Mouse (Mus musculus): ENCODE measurements around the gene Sycp3. TPM values are rescaled to one million over a fixed set of nuclear protein-coding genes. Genes with fewer than 3 reads are reported as not detected.
A peak's percentile ranks its signal among the peaks of the same experiment; 100 is the strongest.
"Not testable (repeated sequence)": the region's sequence is repeated elsewhere in the genome, so short reads cannot be mapped to it uniquely, and the experiment has no call there.

Gene Sycp3
- polyA plus RNA-seq, 1 experiment from 2014 or later: not detected

- 65% methylated on average over 3 of the region's 3 CpGs for WGBS
- H3K27me3 ChIP-seq (ENCODE audit: control insufficient read depth, insufficient read depth, low read length): no peaks in the 10 kb centered on the region
- H3K9me3 ChIP-seq (ENCODE audit: control insufficient read depth, low read length): no peaks in the 10 kb centered on the region
- no peak overlapping the region for H3K4me3 ChIP-seq (ENCODE audit: low read length)
- no peak for ATAC-seq (ENCODE audit: low FRiP score, low TSS enrichment)
- peak overlapping the region; percentile 81; the same call in 1 of the 2 replicates for H3K4me2 ChIP-seq (replicated peaks; ENCODE audit: low read depth, low read length)
- H3K4me1 ChIP-seq (ENCODE audit: control insufficient read depth, insufficient read depth, low read length): peaks cover 17% of the 10 kb centered on the region
- H3K36me3 ChIP-seq (ENCODE audit: control insufficient read depth, insufficient read depth, low read length): no peaks in the 10 kb centered on the region
- H3K9ac ChIP-seq (ENCODE audit: low read depth, low read length): no peak overlapping the region
- H3K27ac ChIP-seq (ENCODE audit: low read depth, low read length): peak overlapping the region; percentile 62; the same call in 1 of the 2 replicates
Measured at GRCm38 (mm10) chr10:88504481-88504880, 45.1 kb downstream of the Sycp3 start.

GRCm38 (mm10) chr10:88505256-88505655 is 45.9 kb downstream of the Sycp3 start:
- H3K36me3 ChIP-seq (ENCODE audit: control insufficient read depth, insufficient read depth, low read length): no peaks in the 10 kb centered on the region
- H3K27ac ChIP-seq (ENCODE audit: low read depth, low read length): no peak overlapping the region
- no peaks in the 10 kb centered on the region for H3K9me3 ChIP-seq (ENCODE audit: control insufficient read depth, low read length)
- H3K9ac ChIP-seq (ENCODE audit: low read depth, low read length): no peak overlapping the region
- no peak overlapping the region for H3K4me2 ChIP-seq (replicated peaks; ENCODE audit: low read depth, low read length)
- ATAC-seq (ENCODE audit: low FRiP score, low TSS enrichment): no peak
- no peaks in the 10 kb centered on the region for H3K27me3 ChIP-seq (ENCODE audit: control insufficient read depth, insufficient read depth, low read length)
- peaks cover 17% of the 10 kb centered on the region for H3K4me1 ChIP-seq (ENCODE audit: control insufficient read depth, insufficient read depth, low read length)
- 68% methylated on average over 5 of the region's 5 CpGs for WGBS
- no peak overlapping the region for H3K4me3 ChIP-seq (ENCODE audit: low read length)

DNA sequence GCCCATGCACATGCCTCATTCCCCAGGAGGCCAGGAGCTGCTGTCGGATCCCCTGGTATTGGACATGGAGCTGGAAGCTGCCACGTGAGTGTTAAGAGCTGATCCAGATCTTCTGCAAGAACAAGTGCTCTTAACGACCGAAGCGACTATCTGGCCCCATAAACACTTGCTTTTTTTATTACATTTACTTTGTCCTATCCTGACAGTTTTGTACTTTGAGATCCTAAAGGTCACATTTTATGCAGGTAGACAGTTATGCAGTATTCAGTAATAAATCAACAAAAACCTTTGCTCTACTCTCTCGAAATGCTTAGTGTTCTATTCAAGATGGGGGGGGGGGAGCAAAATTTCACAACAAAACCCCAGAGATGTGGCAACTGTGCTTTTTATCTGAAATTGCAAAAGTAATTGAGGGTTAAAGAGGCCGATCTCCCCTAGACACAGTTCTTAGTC is 48.3 kb downstream of the Sycp3 start:
- Histone ChIP-seq H3K9ac (ENCODE audit: low read depth, low read length) (no peak overlapping the region), H3K36me3 (ENCODE audit: control insufficient read depth, insufficient read depth, low read length) (no peaks in the 10 kb centered on the region), H3K4me3 (ENCODE audit: low read length) (no peak overlapping the region), H3K27ac (ENCODE audit: low read depth, low read length) (no peak overlapping the region), H3K4me2 (replicated peaks; ENCODE audit: low read depth, low read length) (no peak overlapping the region), H3K4me1 (ENCODE audit: control insufficient read depth, insufficient read depth, low read length) (no peaks in the 10 kb centered on the region), H3K27me3 (ENCODE audit: control insufficient read depth, insufficient read depth, low read length) (no peaks in the 10 kb centered on the region), H3K9me3 (ENCODE audit: control insufficient read depth, low read length) (no peaks in the 10 kb centered on the region)
- no peak for ATAC-seq (ENCODE audit: low FRiP score, low TSS enrichment)
- WGBS: 69% methylated on average over 7 of the region's 7 CpGs

DNA sequence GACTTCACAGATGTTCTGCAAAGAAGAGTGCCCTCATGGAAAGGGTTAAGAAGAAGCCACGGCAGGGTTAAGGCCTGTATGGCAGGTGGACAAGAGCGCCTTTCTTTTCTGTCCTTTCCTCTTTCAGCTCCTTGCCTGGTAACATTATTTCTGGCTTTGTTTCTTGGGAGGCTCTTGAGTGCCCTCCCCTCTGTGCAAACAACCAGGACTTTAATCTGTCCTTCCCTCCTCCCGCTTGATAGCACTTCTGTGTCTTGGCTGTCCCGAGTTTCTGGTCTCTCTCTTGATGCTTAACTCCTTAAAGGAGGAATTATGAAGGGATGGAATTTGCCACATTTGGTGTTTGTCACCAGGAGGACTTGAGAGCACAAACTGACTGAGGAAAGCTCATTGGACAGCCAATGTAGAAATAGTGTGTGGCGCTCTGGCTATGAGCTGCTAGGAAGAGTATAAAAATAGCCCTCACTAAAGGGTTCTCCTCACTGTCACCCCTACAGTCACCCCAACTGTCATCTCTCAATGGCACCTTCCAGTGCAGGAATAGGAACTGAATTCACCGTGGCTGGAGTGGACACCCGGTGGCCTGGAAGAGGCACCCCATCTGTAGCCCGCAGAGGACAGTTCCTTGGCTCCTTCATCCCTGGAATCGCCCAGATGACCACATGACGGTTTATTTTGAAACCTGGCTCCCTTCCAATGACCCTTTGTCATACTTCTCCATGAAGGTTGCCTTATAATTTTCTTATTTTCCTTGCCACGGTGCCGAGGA is 51.3 kb downstream of the Sycp3 start:
- no peak for ATAC-seq (ENCODE audit: low FRiP score, low TSS enrichment)
- Histone ChIP-seq H3K27ac (ENCODE audit: low read depth, low read length) (no peak overlapping the region), H3K4me2 (replicated peaks; ENCODE audit: low read depth, low read length) (no peak overlapping the region), H3K4me3 (ENCODE audit: low read length) (no peak overlapping the region), H3K4me1 (ENCODE audit: control insufficient read depth, insufficient read depth, low read length) (no peaks in the 10 kb centered on the region), H3K27me3 (ENCODE audit: control insufficient read depth, insufficient read depth, low read length) (no peaks in the 10 kb centered on the region), H3K36me3 (ENCODE audit: control insufficient read depth, insufficient read depth, low read length) (no peaks in the 10 kb centered on the region), H3K9ac (ENCODE audit: low read depth, low read length) (no peak overlapping the region), H3K9me3 (ENCODE audit: control insufficient read depth, low read length) (no peaks in the 10 kb centered on the region)
- 74% methylated on average over 12 of the region's 12 CpGs for WGBS

DNA sequence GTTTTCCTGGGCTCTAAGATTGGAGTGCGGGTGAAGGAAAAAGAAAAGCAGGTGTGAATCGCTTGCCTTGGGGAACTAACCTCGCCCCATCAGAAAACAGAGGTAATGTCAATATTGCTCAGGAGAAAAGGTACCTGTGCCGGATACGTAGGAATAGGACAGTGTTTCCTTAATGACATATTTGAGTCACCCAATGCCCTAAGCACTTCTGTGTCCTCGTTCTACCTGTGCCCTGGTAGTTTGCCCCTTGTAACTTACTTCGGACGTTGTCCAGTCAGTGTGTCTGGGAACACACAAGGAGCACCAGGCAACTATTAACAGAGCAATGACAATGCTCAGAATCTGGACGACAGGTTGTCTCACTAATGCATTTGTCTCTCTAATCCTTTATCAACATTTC is 52.0 kb downstream of the Sycp3 start:
- H3K27me3 ChIP-seq (ENCODE audit: control insufficient read depth, insufficient read depth, low read length): no peaks in the 10 kb centered on the region
- H3K27ac ChIP-seq (ENCODE audit: low read depth, low read length): no peak overlapping the region
- H3K4me2 ChIP-seq (replicated peaks; ENCODE audit: low read depth, low read length): no peak overlapping the region
- H3K9me3 ChIP-seq (ENCODE audit: control insufficient read depth, low read length): no peaks in the 10 kb centered on the region
- 90% methylated on average over 9 of the region's 9 CpGs for WGBS
- ATAC-seq (ENCODE audit: low FRiP score, low TSS enrichment): no peak
- no peaks in the 10 kb centered on the region for H3K36me3 ChIP-seq (ENCODE audit: control insufficient read depth, insufficient read depth, low read length)
- H3K9ac ChIP-seq (ENCODE audit: low read depth, low read length): no peak overlapping the region
- no peaks in the 10 kb centered on the region for H3K4me1 ChIP-seq (ENCODE audit: control insufficient read depth, insufficient read depth, low read length)
- no peak overlapping the region for H3K4me3 ChIP-seq (ENCODE audit: low read length)

GRCm38 (mm10) chr10:88513574-88514135 is 54.3 kb downstream of the Sycp3 start:
- H3K4me1 ChIP-seq (ENCODE audit: control insufficient read depth, insufficient read depth, low read length): no peaks in the 10 kb centered on the region
- no peak overlapping the region for H3K9ac ChIP-seq (ENCODE audit: low read depth, low read length)
- no peak overlapping the region for H3K27ac ChIP-seq (ENCODE audit: low read depth, low read length)
- H3K4me3 ChIP-seq (ENCODE audit: low read length): no peak overlapping the region
- ATAC-seq (ENCODE audit: low FRiP score, low TSS enrichment): no peak
- H3K4me2 ChIP-seq (replicated peaks; ENCODE audit: low read depth, low read length): no peak overlapping the region
- H3K9me3 ChIP-seq (ENCODE audit: control insufficient read depth, low read length): no peaks in the 10 kb centered on the region
- 75% methylated on average over 8 of the region's 8 CpGs for WGBS
- no peaks in the 10 kb centered on the region for H3K36me3 ChIP-seq (ENCODE audit: control insufficient read depth, insufficient read depth, low read length)
- H3K27me3 ChIP-seq (ENCODE audit: control insufficient read depth, insufficient read depth, low read length): no peaks in the 10 kb centered on the region

DNA sequence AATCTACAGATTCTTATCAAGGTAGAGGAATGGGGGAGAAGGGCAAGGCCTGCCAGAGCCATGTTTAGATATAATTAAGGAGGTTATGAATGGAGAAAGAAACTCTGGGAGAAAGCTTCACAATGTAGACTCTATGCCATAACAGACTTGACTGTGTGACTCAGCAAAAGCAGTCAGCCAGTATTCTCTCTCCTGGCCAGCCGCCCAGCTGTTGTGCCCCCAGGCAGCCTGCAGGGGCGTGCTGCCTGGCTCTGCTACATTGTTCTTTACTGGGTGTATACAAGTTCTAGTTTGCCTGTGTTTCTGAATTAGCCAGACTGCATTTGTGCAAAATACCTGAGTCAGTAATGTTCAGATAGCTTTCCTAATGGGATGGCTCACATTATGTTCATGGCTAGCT is 55.1 kb downstream of the Sycp3 start:
- ATAC-seq (ENCODE audit: low FRiP score, low TSS enrichment): no peak
- Histone ChIP-seq H3K4me3 (ENCODE audit: low read length) (no peak overlapping the region), H3K4me1 (ENCODE audit: control insufficient read depth, insufficient read depth, low read length) (no peaks in the 10 kb centered on the region), H3K9ac (ENCODE audit: low read depth, low read length) (no peak overlapping the region), H3K36me3 (ENCODE audit: control insufficient read depth, insufficient read depth, low read length) (no peaks in the 10 kb centered on the region), H3K4me2 (replicated peaks; ENCODE audit: low read depth, low read length) (no peak overlapping the region), H3K27me3 (ENCODE audit: control insufficient read depth, insufficient read depth, low read length) (no peaks in the 10 kb centered on the region), H3K27ac (ENCODE audit: low read depth, low read length) (no peak overlapping the region), H3K9me3 (ENCODE audit: control insufficient read depth, low read length) (no peaks in the 10 kb centered on the region)
- 52% methylated on average over 2 of the region's 2 CpGs for WGBS

- not testable (repeated sequence) for H3K36me3 ChIP-seq (ENCODE audit: control insufficient read depth, insufficient read depth, low read length); H3K27ac ChIP-seq (ENCODE audit: low read depth, low read length); H3K4me1 ChIP-seq (ENCODE audit: control insufficient read depth, insufficient read depth, low read length); ATAC-seq (ENCODE audit: low FRiP score, low TSS enrichment); H3K4me2 ChIP-seq (replicated peaks; ENCODE audit: low read depth, low read length); H3K9ac ChIP-seq (ENCODE audit: low read depth, low read length); H3K27me3 ChIP-seq (ENCODE audit: control insufficient read depth, insufficient read depth, low read length); H3K4me3 ChIP-seq (ENCODE audit: low read length); H3K9me3 ChIP-seq (ENCODE audit: control insufficient read depth, low read length)
- WGBS: 83% methylated on average over 5 of the region's 7 CpGs
Measured at GRCm38 (mm10) chr10:88515049-88515448, 55.7 kb downstream of the Sycp3 start.

- ATAC-seq (ENCODE audit: low FRiP score, low TSS enrichment): no peak
- H3K27ac ChIP-seq (ENCODE audit: low read depth, low read length): no peak overlapping the region
- H3K27me3 ChIP-seq (ENCODE audit: control insufficient read depth, insufficient read depth, low read length): no peaks in the 10 kb centered on the region
- no peak overlapping the region for H3K9ac ChIP-seq (ENCODE audit: low read depth, low read length)
- no peaks in the 10 kb centered on the region for H3K36me3 ChIP-seq (ENCODE audit: control insufficient read depth, insufficient read depth, low read length)
- no peaks in the 10 kb centered on the region for H3K4me1 ChIP-seq (ENCODE audit: control insufficient read depth, insufficient read depth, low read length)
- no peaks in the 10 kb centered on the region for H3K9me3 ChIP-seq (ENCODE audit: control insufficient read depth, low read length)
- 90% methylated on average over 8 of the region's 8 CpGs for WGBS
- no peak overlapping the region for H3K4me2 ChIP-seq (replicated peaks; ENCODE audit: low read depth, low read length)
- no peak overlapping the region for H3K4me3 ChIP-seq (ENCODE audit: low read length)
Measured at GRCm38 (mm10) chr10:88522795-88523194, 63.4 kb downstream of the Sycp3 start.
